ENCODE assay signal across 9 mouse cellular contexts in the genomic region with DNA sequence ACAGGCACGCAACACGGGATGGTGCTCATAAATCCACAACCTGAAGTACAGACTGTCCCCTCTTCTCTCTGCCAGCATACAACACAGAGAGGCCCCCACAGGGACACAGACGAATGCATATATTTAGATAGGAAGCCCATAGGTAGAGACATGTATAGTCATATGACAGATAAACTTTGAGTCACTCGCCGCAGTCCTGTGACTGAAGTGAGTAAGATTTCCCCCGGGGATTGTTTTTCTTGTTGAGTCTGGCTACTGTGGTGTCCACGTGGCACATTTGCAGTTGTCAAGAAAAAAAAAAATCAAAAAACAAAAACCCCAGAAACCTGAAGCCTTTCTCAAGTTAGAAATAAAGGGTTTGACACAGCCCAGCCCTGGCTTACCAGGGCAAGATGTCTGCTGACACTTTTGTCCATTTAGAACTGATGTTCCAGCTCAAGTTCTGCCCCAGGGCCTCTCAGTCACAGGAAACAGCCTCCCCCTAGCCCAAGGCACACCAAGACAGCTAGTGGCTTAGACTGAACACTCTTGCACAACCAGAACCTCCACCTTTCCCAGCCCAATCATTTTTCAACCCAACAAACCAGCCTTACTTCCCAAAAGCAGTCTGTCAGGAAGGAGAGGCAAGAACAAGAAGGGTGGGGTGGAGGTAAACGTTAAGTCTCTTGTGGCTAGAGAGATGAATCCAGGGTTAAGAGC. TPM values are rescaled to one million over a fixed set of nuclear protein-coding genes. Genes with fewer than 3 reads are reported as not detected.
DNase-seq lines count a peak whose midpoint lies in the region; ATAC-seq and TF ChIP-seq lines count a peak whose summit lies in the region.
"Had no signal": no experiment of that assay in that cellular context is flagged by ENCODE, and none has a peak within 500 bp of the region (broad histone marks: within the 10 kb centered on the region; RNA-seq: fewer than 3 reads in every experiment).

No protein-coding gene starts in this region.

- no peak for TF ChIP-seq CTCF in C2C12 (IDR thresholded peaks at IDR 0.05; ENCODE audit: control insufficient read depth, insufficient read depth, insufficient read length)
- TF ChIP-seq CTCF in bone marrow, adult 2 months (IDR thresholded peaks at IDR 0.05; ENCODE audit: control insufficient read depth, insufficient read depth, low read length) = no peak

- no peaks in the 10 kb centered on the region for H3K27me3 ChIP-seq in heart, embryonic 12.5 days (replicated peaks)
- H3K27me3 ChIP-seq in C2C12 (ENCODE audit: control insufficient read depth, insufficient read depth, insufficient read length) = no peaks in the 10 kb centered on the region
- H3K27me3 ChIP-seq in liver, embryonic 16.5 days (ENCODE audit: control insufficient read depth, insufficient read depth, low read depth, low read length) = no peaks in the 10 kb centered on the region
- H3K27me3 ChIP-seq: neural tube, embryonic 12.5 days had no signal

- no peak for TF ChIP-seq POLR2A in bone marrow, adult 2 months (IDR thresholded peaks at IDR 0.05; ENCODE audit: borderline replicate concordance, control insufficient read depth, low read depth, low read length)

- 0 out of 2 replicates have a peak overlapping the region, but pooled peaks have one; percentile 22 for H3K27ac ChIP-seq in heart, embryonic 12.5 days (ENCODE audit: poor library complexity, severe bottlenecking)
- peak overlapping the region; percentile 80 for H3K27ac ChIP-seq in bone marrow, adult 2 months (ENCODE audit: control insufficient read depth, insufficient read depth, low read depth, low read length, poor library complexity)
- peak overlapping the region; percentile 60 for H3K27ac ChIP-seq in liver, embryonic 16.5 days (ENCODE audit: low read length)
- H3K27ac ChIP-seq: neural tube, embryonic 12.5 days had no signal

- no peaks in the 10 kb centered on the region for H3K79me2 ChIP-seq in C2C12 (ENCODE audit: control insufficient read depth, insufficient read depth)

- H3K79me3 ChIP-seq in C2C12 (ENCODE audit: low read depth) = no peaks in the 10 kb centered on the region

- DNase-seq in heart, postnatal 36 days = no peak
- no peak for DNase-seq in cerebellum, adult 9-10 months
- no peak for DNase-seq in right cerebral cortex, adult 18-20 months

- H3K4me1 ChIP-seq in heart, embryonic 12.5 days (replicated peaks) = peaks cover 21% of the 10 kb centered on the region
- H3K4me1 ChIP-seq in bone marrow, adult 2 months (ENCODE audit: control insufficient read depth, insufficient read depth, low read length) = peaks cover 7% of the 10 kb centered on the region
- H3K4me1 ChIP-seq in liver, embryonic 16.5 days (ENCODE audit: control insufficient read depth, low read depth, low read length) = peaks cover 15% of the 10 kb centered on the region
- H3K4me1 ChIP-seq: neural tube, embryonic 12.5 days had no signal

- no peak overlapping the region for H3K4me3 ChIP-seq in heart, embryonic 12.5 days
- H3K4me3 ChIP-seq in C2C12 (ENCODE audit: insufficient read depth, poor library complexity, severe bottlenecking) = no peak overlapping the region
- no peak overlapping the region for H3K4me3 ChIP-seq in bone marrow, adult 2 months (replicated peaks; ENCODE audit: control insufficient read depth, low read depth, low read length)
- H3K4me3 ChIP-seq in liver, embryonic 16.5 days (ENCODE audit: low read depth, low read length) = no peak overlapping the region
- H3K4me3 ChIP-seq: neural tube, embryonic 12.5 days had no signal

- intact Hi-C loops in heart, postnatal 36 days (cut with DNase I) = loop anchor here (5.0 kb wide), 1 partner anchor 55 kb away; no protein-coding TSS in a partner anchor

- H3K9me3 ChIP-seq in heart, embryonic 12.5 days (replicated peaks) = no peaks in the 10 kb centered on the region
- H3K9me3 ChIP-seq in liver, embryonic 16.5 days (replicated peaks; ENCODE audit: control insufficient read depth, low read length) = no peaks in the 10 kb centered on the region
- H3K9me3 ChIP-seq: neural tube, embryonic 12.5 days had no signal

- H3K4me2 ChIP-seq in heart, embryonic 12.5 days = no peak overlapping the region
- peak overlapping the region; percentile 27; the same call in 1 of the 2 replicates for H3K4me2 ChIP-seq in liver, embryonic 16.5 days (ENCODE audit: low read depth, low read length)
- H3K4me2 ChIP-seq: neural tube, embryonic 12.5 days had no signal

- no peaks in the 10 kb centered on the region for H3K36me3 ChIP-seq in heart, embryonic 12.5 days
- H3K36me3 ChIP-seq in C2C12 (ENCODE audit: control insufficient read depth, insufficient read depth) = no peaks in the 10 kb centered on the region
- H3K36me3 ChIP-seq in liver, embryonic 16.5 days (ENCODE audit: control insufficient read depth, insufficient read depth) = no peaks in the 10 kb centered on the region
- H3K36me3 ChIP-seq: neural tube, embryonic 12.5 days had no signal

- H3K9ac ChIP-seq in heart, embryonic 12.5 days = no peak overlapping the region
- H3K9ac ChIP-seq in liver, embryonic 16.5 days (ENCODE audit: low read depth, low read length) = no peak overlapping the region
- H3K9ac ChIP-seq: neural tube, embryonic 12.5 days had no signal

- H3ac ChIP-seq in C2C12 (ENCODE audit: control insufficient read depth, insufficient read length, low read depth) = peak overlapping the region; percentile 40

- ATAC-seq in heart, embryonic 12.5 days (ENCODE audit: insufficient number of reproducible peaks, low FRiP score) = no peak
- ATAC-seq in liver, embryonic 16.5 days (ENCODE audit: low read depth) = no peak
- no peak for ATAC-seq in frontal cortex, adult (ENCODE audit: low TSS enrichment)

- 37% methylated on average over 8 of the region's 8 CpGs for WGBS in heart, embryonic 12.5 days
- WGBS in bone marrow, adult 2 months = 7% methylated on average over 8 of the region's 8 CpGs
- WGBS in liver, embryonic 16.5 days (ENCODE audit: insufficient replicate concordance) = 11% methylated on average over 8 of the region's 8 CpGs

TF ChIP-seq in C2C12, 6 proteins besides CTCF, POLR2A, EP300 and RAD21:
- TF ChIP-seq FOSL1 (IDR thresholded peaks at IDR 0.05; ENCODE audit: insufficient read depth, low read length, poor library complexity, severe bottlenecking) = peak; percentile 88
- no peak for TF ChIP-seq MYOD1 (IDR thresholded peaks at IDR 0.05; ENCODE audit: control insufficient read depth, insufficient read length, low read depth)
- peak; percentile 74 for TF ChIP-seq CEBPB (IDR thresholded peaks at IDR 0.05; ENCODE audit: low read depth)
- peak; percentile 91 for TF ChIP-seq USF1 (IDR thresholded peaks at IDR 0.05; ENCODE audit: low read depth)
- no peak for TF ChIP-seq MYOG (IDR thresholded peaks at IDR 0.05; ENCODE audit: control insufficient read depth, extremely low read depth, insufficient read length)
- TF ChIP-seq MAX (IDR thresholded peaks at IDR 0.05) = peak; percentile 93
TF ChIP-seq in C2C12: peak in this region for 4.

RNA-seq across cellular contexts. Expression of a gene that starts 24.2 kb away (rescaled TPM):
- 93.8 and 94.3 TPM in 2 replicates for polyA plus RNA-seq in heart, embryonic 12.5 days (2016; fragmentation: Nextera tagmentation; extraction: Ambion mirVana)
- 10 to 100 TPM; 30.9 to 33.5 TPM for total RNA-seq in heart, postnatal 36 days (2021)
- polyA plus RNA-seq in C2C12 (2012; fragmentation: generic; extraction: Trizol) = 81.4 TPM
- 24.4 and 41.9 TPM in 2 replicates for polyA plus RNA-seq in bone marrow, adult 2 months (2011; ENCODE audit: insufficient read depth, insufficient read length, low replicate concordance, missing spikeins)
- polyA plus RNA-seq in liver, embryonic 16.5 days (2015; fragmentation: Nextera tagmentation; extraction: Ambion mirVana) = 59.9 and 66.8 TPM in 2 replicates

RNA-seq across cellular contexts. Expression of a gene that starts 60.0 kb away (rescaled TPM):
- polyA plus RNA-seq in heart, embryonic 12.5 days (2016; fragmentation: Nextera tagmentation; extraction: Ambion mirVana) = 303 and 308 TPM in 2 replicates
- 10 to 100 TPM; 78.1 to 79.8 TPM for total RNA-seq in heart, postnatal 36 days (2021)
- 106 TPM for polyA plus RNA-seq in C2C12 (2012; fragmentation: generic; extraction: Trizol)
- 60.8 and 84.2 TPM in 2 replicates for polyA plus RNA-seq in bone marrow, adult 2 months (2011; ENCODE audit: insufficient read depth, insufficient read length, low replicate concordance, missing spikeins)
- 103 and 120 TPM in 2 replicates for polyA plus RNA-seq in liver, embryonic 16.5 days (2015; fragmentation: Nextera tagmentation; extraction: Ambion mirVana)

Comparison
In these comparisons a context has a peak if more than half of its experiments do, and no peak if none do; other contexts are left out.
1. H3K27ac ChIP-seq: peak in every context shown above with its lines; median percentile 80 in bone marrow, adult 2 months; 60 in liver, embryonic 16.5 days; 22 in heart, embryonic 12.5 days.